Mouse (Mus musculus): ENCODE data around the gene Emc8. TPM values are rescaled to one million over a fixed set of nuclear protein-coding genes. Genes with fewer than 3 reads are reported as not detected.

Emc8 gene
- polyA plus RNA-seq, 1 experiment from 2014 or later, result 276 TPM

GRCm38 (mm10) chr8:120688511-120688910 is 20.1 kb upstream of the Emc8 start:
- ATAC-seq (ENCODE audit: low FRiP score) (no peak), DNase-seq (ENCODE audit: low spot score) (no peak)
- Histone ChIP-seq H3K9ac (ENCODE audit: low read depth, low read length) (no peak overlapping the region), H3K4me2 (replicated peaks; ENCODE audit: low read depth, low read length) (no peak overlapping the region), H3K27me3 (ENCODE audit: control insufficient read depth, insufficient read depth, low read length) (no peaks in the 10 kb centered on the region), H3K4me1 (replicated peaks; ENCODE audit: control insufficient read depth, insufficient read depth, low read length) (no peaks in the 10 kb centered on the region), H3K4me3 (ENCODE audit: low read depth, low read length) (no peak overlapping the region), H3K27ac (ENCODE audit: low read depth, low read length) (no peak overlapping the region), H3K36me3 (ENCODE audit: control insufficient read depth, insufficient read depth, low read length) (no peaks in the 10 kb centered on the region), H3K9me3 (ENCODE audit: control insufficient read depth, low read length) (no peaks in the 10 kb centered on the region)
- WGBS, result 90% methylated on average over 7 of the region's 7 CpGs

DNA sequence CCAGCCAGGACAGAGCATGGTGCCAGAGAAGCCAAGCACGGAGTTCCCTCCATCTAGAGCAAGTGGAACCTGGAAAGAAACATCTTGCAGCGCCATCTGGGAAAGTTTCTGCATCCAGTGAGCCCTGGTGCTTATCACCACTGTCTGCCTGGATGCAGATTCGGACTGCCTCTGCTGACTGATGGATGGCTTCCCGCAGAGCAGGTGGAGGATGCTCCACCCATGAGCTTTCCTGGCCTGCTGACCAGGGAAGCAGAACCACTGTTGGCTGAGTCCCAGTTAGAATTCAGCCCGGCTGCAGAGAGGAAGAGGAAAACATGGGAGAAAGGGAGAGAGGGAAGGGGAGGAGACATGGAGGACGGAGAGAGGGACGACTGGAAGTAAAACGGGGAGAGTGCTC is 19.4 kb upstream of the Emc8 start:
- Histone ChIP-seq H3K27me3 (ENCODE audit: control insufficient read depth, insufficient read depth, low read length) (no peaks in the 10 kb centered on the region), H3K27ac (ENCODE audit: low read depth, low read length) (no peak overlapping the region), H3K4me2 (replicated peaks; ENCODE audit: low read depth, low read length) (no peak overlapping the region), H3K4me3 (ENCODE audit: low read depth, low read length) (no peak overlapping the region), H3K9ac (ENCODE audit: low read depth, low read length) (no peak overlapping the region), H3K9me3 (ENCODE audit: control insufficient read depth, low read length) (no peaks in the 10 kb centered on the region), H3K36me3 (ENCODE audit: control insufficient read depth, insufficient read depth, low read length) (no peaks in the 10 kb centered on the region), H3K4me1 (replicated peaks; ENCODE audit: control insufficient read depth, insufficient read depth, low read length) (no peaks in the 10 kb centered on the region)
- ATAC-seq (ENCODE audit: low FRiP score) (no peak), DNase-seq (ENCODE audit: low spot score) (no peak)
- 72% methylated on average over 8 of the region's 8 CpGs for WGBS

- no peaks in the 10 kb centered on the region for H3K36me3 ChIP-seq (ENCODE audit: control insufficient read depth, insufficient read depth, low read length)
- DNase-seq (ENCODE audit: low spot score) (no peak), ATAC-seq (ENCODE audit: low FRiP score) (no peak)
- 86% methylated on average over 5 of the region's 5 CpGs for WGBS
- no peaks in the 10 kb centered on the region for H3K9me3 ChIP-seq (ENCODE audit: control insufficient read depth, low read length)
- no peak overlapping the region for H3K4me3 ChIP-seq (ENCODE audit: low read depth, low read length)
- no peaks in the 10 kb centered on the region for H3K4me1 ChIP-seq (replicated peaks; ENCODE audit: control insufficient read depth, insufficient read depth, low read length)
- no peak overlapping the region for H3K9ac ChIP-seq (ENCODE audit: low read depth, low read length)
- no peak overlapping the region for H3K4me2 ChIP-seq (replicated peaks; ENCODE audit: low read depth, low read length)
- H3K27ac ChIP-seq (ENCODE audit: low read depth, low read length), result no peak overlapping the region
- H3K27me3 ChIP-seq (ENCODE audit: control insufficient read depth, insufficient read depth, low read length), result no peaks in the 10 kb centered on the region
These were observed 18.2 kb upstream of the Emc8 start for GRCm38 (mm10) chr8:120686576-120686975.

DNA sequence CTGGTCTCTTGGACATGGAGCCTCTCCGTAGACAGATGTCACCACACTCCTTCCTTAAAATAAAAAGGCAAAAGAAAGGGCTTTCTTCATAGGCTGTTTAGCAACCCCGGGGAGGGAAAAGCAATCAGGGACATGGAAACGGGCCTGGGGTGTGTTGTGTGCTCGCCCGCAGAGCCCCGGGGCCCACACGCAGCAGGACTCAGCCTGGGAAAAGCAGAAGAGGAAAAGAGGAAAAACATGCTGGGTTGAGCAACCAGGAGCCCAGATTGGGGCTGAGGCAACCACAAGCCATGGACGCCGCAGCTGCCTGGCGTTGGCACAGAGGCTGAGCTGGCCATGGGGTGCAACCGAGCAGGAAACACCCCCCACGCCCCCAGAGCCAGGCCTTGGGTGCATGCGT is 17.7 kb upstream of the Emc8 start:
- DNase-seq (ENCODE audit: low spot score), result no peak
- Histone ChIP-seq H3K4me2 (replicated peaks; ENCODE audit: low read depth, low read length) (no peak overlapping the region), H3K9ac (ENCODE audit: low read depth, low read length) (no peak overlapping the region), H3K27ac (ENCODE audit: low read depth, low read length) (no peak overlapping the region), H3K27me3 (ENCODE audit: control insufficient read depth, insufficient read depth, low read length) (no peaks in the 10 kb centered on the region), H3K9me3 (ENCODE audit: control insufficient read depth, low read length) (no peaks in the 10 kb centered on the region), H3K4me1 (replicated peaks; ENCODE audit: control insufficient read depth, insufficient read depth, low read length) (no peaks in the 10 kb centered on the region), H3K36me3 (ENCODE audit: control insufficient read depth, insufficient read depth, low read length) (no peaks in the 10 kb centered on the region), H3K4me3 (ENCODE audit: low read depth, low read length) (no peak overlapping the region)
- no peak for ATAC-seq (ENCODE audit: low FRiP score)
- 81% methylated on average over 13 of the region's 13 CpGs for WGBS

DNA sequence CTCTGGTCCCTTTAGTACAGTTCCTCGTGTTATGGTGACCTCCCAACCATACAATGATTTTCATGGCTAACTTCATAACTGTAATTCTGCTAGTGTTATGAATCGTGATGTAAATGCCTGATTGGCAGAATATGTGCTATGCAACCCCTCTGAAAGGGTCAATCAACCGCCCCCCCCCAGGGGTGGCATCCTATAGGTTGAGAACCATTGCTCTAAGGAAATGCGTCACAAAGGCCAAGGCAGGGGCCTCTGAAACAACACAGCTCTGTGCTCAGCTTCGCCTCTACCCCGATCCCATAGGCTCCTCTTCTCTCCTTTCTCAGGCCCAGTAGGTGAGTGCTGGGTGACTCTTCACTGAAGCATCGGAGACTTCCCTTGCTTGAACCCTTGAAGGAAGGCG is 17.2 kb upstream of the Emc8 start:
- no peak overlapping the region for H3K9ac ChIP-seq (ENCODE audit: low read depth, low read length)
- DNase-seq (ENCODE audit: low spot score), result no peak

GRCm38 (mm10) chr8:120685097-120685496 is 16.7 kb upstream of the Emc8 start:
- Histone ChIP-seq H3K27ac (ENCODE audit: low read depth, low read length) (no peak overlapping the region), H3K4me3 (ENCODE audit: low read depth, low read length) (no peak overlapping the region), H3K9me3 (ENCODE audit: control insufficient read depth, low read length) (no peaks in the 10 kb centered on the region), H3K9ac (ENCODE audit: low read depth, low read length) (no peak overlapping the region), H3K4me2 (replicated peaks; ENCODE audit: low read depth, low read length) (no peak overlapping the region), H3K4me1 (replicated peaks; ENCODE audit: control insufficient read depth, insufficient read depth, low read length) (no peaks in the 10 kb centered on the region), H3K27me3 (ENCODE audit: control insufficient read depth, insufficient read depth, low read length) (no peaks in the 10 kb centered on the region), H3K36me3 (ENCODE audit: control insufficient read depth, insufficient read depth, low read length) (no peaks in the 10 kb centered on the region)
- 70% methylated on average over 5 of the region's 5 CpGs for WGBS
- DNase-seq (ENCODE audit: low spot score) (no peak), ATAC-seq (ENCODE audit: low FRiP score) (no peak)

More for the DNA sequence above, 17.2 kb upstream of the Emc8 start:
- Histone ChIP-seq H3K4me1 (replicated peaks; ENCODE audit: control insufficient read depth, insufficient read depth, low read length) (no peaks in the 10 kb centered on the region), H3K27ac (ENCODE audit: low read depth, low read length) (no peak overlapping the region), H3K4me3 (ENCODE audit: low read depth, low read length) (no peak overlapping the region), H3K4me2 (replicated peaks; ENCODE audit: low read depth, low read length) (no peak overlapping the region), H3K36me3 (ENCODE audit: control insufficient read depth, insufficient read depth, low read length) (no peaks in the 10 kb centered on the region), H3K27me3 (ENCODE audit: control insufficient read depth, insufficient read depth, low read length) (no peaks in the 10 kb centered on the region), H3K9me3 (ENCODE audit: control insufficient read depth, low read length) (no peaks in the 10 kb centered on the region)
- 78% methylated on average over 8 of the region's 8 CpGs for WGBS
- ATAC-seq (ENCODE audit: low FRiP score), result no peak

DNA sequence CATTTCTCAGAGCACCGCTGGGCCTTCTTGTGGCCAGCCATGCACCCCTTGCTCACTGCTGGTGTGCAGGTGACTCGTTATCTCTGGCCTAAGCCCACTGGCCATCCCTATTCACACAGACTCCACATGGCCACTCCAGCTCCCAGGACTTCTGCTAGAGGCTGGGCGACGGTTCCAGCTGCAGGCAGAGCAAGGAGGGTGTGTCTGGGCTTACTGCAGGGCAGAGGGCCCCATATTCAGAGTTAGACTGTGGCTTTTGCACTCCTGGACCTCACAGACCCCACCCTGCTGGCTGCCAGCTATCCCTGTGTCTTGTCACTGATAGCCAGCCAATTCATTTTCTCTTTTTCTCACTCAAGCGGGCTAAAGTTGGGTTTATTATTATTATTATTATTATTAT is 15.7 kb upstream of the Emc8 start:
- 60% methylated on average over 5 of the region's 5 CpGs for WGBS
- H3K9ac ChIP-seq (ENCODE audit: low read depth, low read length), result no peak overlapping the region
- no peak for ATAC-seq (ENCODE audit: low FRiP score)
- DNase-seq (ENCODE audit: low spot score), result no peak
- no peaks in the 10 kb centered on the region for H3K9me3 ChIP-seq (ENCODE audit: control insufficient read depth, low read length)
- no peak overlapping the region for H3K4me2 ChIP-seq (replicated peaks; ENCODE audit: low read depth, low read length)
- H3K27me3 ChIP-seq (ENCODE audit: control insufficient read depth, insufficient read depth, low read length), result no peaks in the 10 kb centered on the region
- H3K4me1 ChIP-seq (replicated peaks; ENCODE audit: control insufficient read depth, insufficient read depth, low read length), result no peaks in the 10 kb centered on the region
- H3K27ac ChIP-seq (ENCODE audit: low read depth, low read length), result no peak overlapping the region
- H3K4me3 ChIP-seq (ENCODE audit: low read depth, low read length), result no peak overlapping the region
- H3K36me3 ChIP-seq (ENCODE audit: control insufficient read depth, insufficient read depth, low read length), result no peaks in the 10 kb centered on the region

- Histone ChIP-seq H3K4me3 (ENCODE audit: low read depth, low read length) (no peak overlapping the region), H3K4me1 (replicated peaks; ENCODE audit: control insufficient read depth, insufficient read depth, low read length) (no peaks in the 10 kb centered on the region), H3K27ac (ENCODE audit: low read depth, low read length) (no peak overlapping the region), H3K9me3 (ENCODE audit: control insufficient read depth, low read length) (no peaks in the 10 kb centered on the region), H3K27me3 (ENCODE audit: control insufficient read depth, insufficient read depth, low read length) (no peaks in the 10 kb centered on the region; the same call in 1 of the 2 replicates), H3K36me3 (ENCODE audit: control insufficient read depth, insufficient read depth, low read length) (no peaks in the 10 kb centered on the region), H3K9ac (ENCODE audit: low read depth, low read length) (no peak overlapping the region), H3K4me2 (replicated peaks; ENCODE audit: low read depth, low read length) (no peak overlapping the region)
- DNase-seq (ENCODE audit: low spot score) (peak; percentile 80), ATAC-seq (ENCODE audit: low FRiP score) (no peak)
- WGBS, result 19% methylated on average over 10 of the region's 10 CpGs
These were observed 15.2 kb upstream of the Emc8 start for GRCm38 (mm10) chr8:120683602-120684001.

GRCm38 (mm10) chr8:120681113-120681512 is 12.7 kb upstream of the Emc8 start:
- Histone ChIP-seq H3K36me3 (ENCODE audit: control insufficient read depth, insufficient read depth, low read length) (no peaks in the 10 kb centered on the region), H3K27ac (ENCODE audit: low read depth, low read length) (no peak overlapping the region), H3K27me3 (ENCODE audit: control insufficient read depth, insufficient read depth, low read length) (no peaks in the 10 kb centered on the region; the same call in 1 of the 2 replicates), H3K4me1 (replicated peaks; ENCODE audit: control insufficient read depth, insufficient read depth, low read length) (no peaks in the 10 kb centered on the region), H3K9ac (ENCODE audit: low read depth, low read length) (no peak overlapping the region), H3K4me3 (ENCODE audit: low read depth, low read length) (no peak overlapping the region), H3K4me2 (replicated peaks; ENCODE audit: low read depth, low read length) (no peak overlapping the region), H3K9me3 (ENCODE audit: control insufficient read depth, low read length) (no peaks in the 10 kb centered on the region)
- WGBS, result 84% methylated on average over 10 of the region's 10 CpGs
- ATAC-seq (ENCODE audit: low FRiP score) (no peak), DNase-seq (ENCODE audit: low spot score) (no peak)

Data from hindbrain, embryonic 11.5 days (tissue).